Mouse (Mus musculus) embryonic facial prominence, embryonic 11.5 days (tissue): Measurements from ENCODE around the gene Dmrt1. TPM values are rescaled to one million over a fixed set of nuclear protein-coding genes. Genes with fewer than 3 reads are reported as not detected.

Experiments used
- ATAC-seq: fragments of 200-750 bp; cut with Nextera tagmentation; replicated peaks from 2 replicates; pipeline ENCODE4 v1.8.0; 2017; ENCODE audit warnings: low read depth; ENCODE audit not compliant: insufficient number of reproducible peaks, low FRiP score, low TSS enrichment
- DNase-seq: peaks from one replicate; pipeline ENCODE4 v3.0.0-alpha.2; 2015; ENCODE audit warnings: low spot score
- H3K27ac ChIP-seq: fragments of 300-500 bp; sonication (generic); replicated peaks from 2 replicates; pipeline ENCODE4 v1.5.1; 2014; ENCODE audit warnings: mild to moderate bottlenecking, low read depth, low read length, control low read depth
- H3K27me3 ChIP-seq: fragments of 300-500 bp; sonication (generic); 2 replicates; pipeline ENCODE4 v1.6.1; 2014; ENCODE audit warnings: mild to moderate bottlenecking, low read length, moderate library complexity, mixed read lengths; ENCODE audit not compliant: control insufficient read depth, insufficient read depth
- H3K36me3 ChIP-seq: fragments of 300-500 bp; sonication (generic); replicated peaks from 2 replicates; pipeline ENCODE4 v1.6.1; 2014; ENCODE audit warnings: low read depth, mild to moderate bottlenecking, low read length, moderate library complexity, mixed read lengths; ENCODE audit not compliant: control insufficient read depth, insufficient read depth
- H3K4me1 ChIP-seq: fragments of 300-500 bp; sonication (generic); 2 replicates; pipeline ENCODE4 v1.6.1; 2014; ENCODE audit warnings: low read length, mixed read lengths; ENCODE audit not compliant: control insufficient read depth, insufficient read depth
- H3K4me2 ChIP-seq: fragments of 300-500 bp; sonication (generic); 2 replicates; pipeline ENCODE4 v1.6.1; 2014; ENCODE audit warnings: low read depth, mild to moderate bottlenecking, control low read depth, low read length, moderate library complexity
- H3K4me3 ChIP-seq: fragments of 300-500 bp; sonication (generic); 2 replicates; pipeline ENCODE4 v1.5.1; 2014; ENCODE audit warnings: low read depth, low read length, control low read depth
- H3K9ac ChIP-seq: fragments of 300-500 bp; sonication (generic); replicated peaks from 2 replicates; pipeline ENCODE4 v1.6.1; 2014; ENCODE audit warnings: mild to moderate bottlenecking, control low read depth, low read length
- H3K9me3 ChIP-seq: fragments of 300-500 bp; sonication (generic); replicated peaks from 2 replicates; pipeline ENCODE4 v1.6.1; 2016; ENCODE audit warnings: mild to moderate bottlenecking, low read length, inconsistent platforms, mixed read lengths; ENCODE audit not compliant: control insufficient read depth
- WGBS: fragments of 180-500 bp; shearing (Covaris S2); extraction: QIAGEN DNeasy Blood & Tissue Kit; methylation state at CpG from one replicate; pipeline ENCODE4 v1.1.7; 2014; 5-methylcytosine and 5-hydroxymethylcytosine counted together
- polyA plus RNA-seq: library from polyadenylated mRNA; unstranded; fragments of >200 nt; fragmentation: Nextera tagmentation; extraction: Ambion mirVana; gene quantifications from 2 replicates; pipeline ENCODE4 v1.2.1, GENCODE M21; 2014

Gene Dmrt1
- polyA plus RNA-seq, 1 experiment from 2014 or later, result 0.11 TPM

GRCm38 (mm10) chr19:25641786-25642185, 136.4 kb downstream of the Dmrt1 start:
- H3K4me1 ChIP-seq, result no peaks in the 10 kb centered on the region
- no peak for DNase-seq
- no peak overlapping the region for H3K4me3 ChIP-seq
- no peak overlapping the region for H3K4me2 ChIP-seq
- H3K9ac ChIP-seq, result no peak overlapping the region
- H3K9me3 ChIP-seq, result no peaks in the 10 kb centered on the region
- no peaks in the 10 kb centered on the region for H3K36me3 ChIP-seq
- no peaks in the 10 kb centered on the region; the same call in 1 of the 2 replicates for H3K27me3 ChIP-seq
- no peak for ATAC-seq
- H3K27ac ChIP-seq, result no peak overlapping the region
- WGBS, result 87% methylated on average over 6 of the region's 6 CpGs

- H3K4me3 ChIP-seq, result no peak overlapping the region
- no peaks in the 10 kb centered on the region for H3K4me1 ChIP-seq
- no peak overlapping the region for H3K27ac ChIP-seq
- H3K36me3 ChIP-seq, result no peaks in the 10 kb centered on the region
- no peak overlapping the region for H3K9ac ChIP-seq
- DNase-seq, result no peak
- H3K27me3 ChIP-seq, result no peaks in the 10 kb centered on the region
- H3K4me2 ChIP-seq, result no peak overlapping the region
- 53% methylated on average over 3 of the region's 3 CpGs for WGBS
- ATAC-seq, result no peak
- H3K9me3 ChIP-seq, result no peaks in the 10 kb centered on the region
Observed at GRCm38 (mm10) chr19:25647136-25647535, 141.7 kb downstream of the Dmrt1 start.

- ATAC-seq (no peak), DNase-seq (no peak)
- H3K27ac ChIP-seq, result no peak overlapping the region
- no peaks in the 10 kb centered on the region for H3K27me3 ChIP-seq
- H3K4me1 ChIP-seq, result no peaks in the 10 kb centered on the region
- no peaks in the 10 kb centered on the region for H3K9me3 ChIP-seq
- 65% methylated on average over 4 of the region's 4 CpGs for WGBS
- no peak overlapping the region for H3K4me2 ChIP-seq
- no peak overlapping the region for H3K9ac ChIP-seq
- H3K36me3 ChIP-seq, result no peaks in the 10 kb centered on the region
- no peak overlapping the region for H3K4me3 ChIP-seq
Observed at GRCm38 (mm10) chr19:25648701-25649100, 143.3 kb downstream of the Dmrt1 start.

GRCm38 (mm10) chr19:25650474-25650873, 145.1 kb downstream of the Dmrt1 start:
- Histone ChIP-seq H3K9ac (no peak overlapping the region), H3K4me2 (no peak overlapping the region), H3K27me3 (no peaks in the 10 kb centered on the region), H3K4me1 (no peaks in the 10 kb centered on the region), H3K36me3 (no peaks in the 10 kb centered on the region), H3K27ac (no peak overlapping the region), H3K4me3 (no peak overlapping the region), H3K9me3 (no peaks in the 10 kb centered on the region)
- 66% methylated on average over 10 of the region's 10 CpGs for WGBS
- ATAC-seq, result no peak
- no peak for DNase-seq

- no peaks in the 10 kb centered on the region; the same call in 1 of the 2 replicates for H3K4me1 ChIP-seq
- no peak overlapping the region for H3K4me3 ChIP-seq
- no peak overlapping the region for H3K9ac ChIP-seq
- no peak for ATAC-seq
- H3K36me3 ChIP-seq, result no peaks in the 10 kb centered on the region
- WGBS, result 75% methylated on average over 5 of the region's 5 CpGs
- no peak overlapping the region for H3K27ac ChIP-seq
- no peaks in the 10 kb centered on the region for H3K9me3 ChIP-seq
- no peaks in the 10 kb centered on the region for H3K27me3 ChIP-seq
- no peak overlapping the region for H3K4me2 ChIP-seq
- no peak for DNase-seq
Observed at GRCm38 (mm10) chr19:25652560-25652959, 147.1 kb downstream of the Dmrt1 start.

Other genes with a start within 250 kb of the Dmrt1 start
- 1.6 and 2.9 TPM in 2 replicates for gene Dmrt3, start 104.7 kb downstream of the Dmrt1 start, polyA plus RNA-seq
- gene Dmrt2, start 166.8 kb downstream of the Dmrt1 start, polyA plus RNA-seq, result 6.1 and 7.4 TPM in 2 replicates